Mouse (Mus musculus): ENCODE measurements at regions not wholly inside any gene's neighbourhood (a gene's known extent, or its start where the extent isn't known, plus 50 kb on each side); places are given as distances from the start of the nearest gene placed in this dataset.

DNA sequence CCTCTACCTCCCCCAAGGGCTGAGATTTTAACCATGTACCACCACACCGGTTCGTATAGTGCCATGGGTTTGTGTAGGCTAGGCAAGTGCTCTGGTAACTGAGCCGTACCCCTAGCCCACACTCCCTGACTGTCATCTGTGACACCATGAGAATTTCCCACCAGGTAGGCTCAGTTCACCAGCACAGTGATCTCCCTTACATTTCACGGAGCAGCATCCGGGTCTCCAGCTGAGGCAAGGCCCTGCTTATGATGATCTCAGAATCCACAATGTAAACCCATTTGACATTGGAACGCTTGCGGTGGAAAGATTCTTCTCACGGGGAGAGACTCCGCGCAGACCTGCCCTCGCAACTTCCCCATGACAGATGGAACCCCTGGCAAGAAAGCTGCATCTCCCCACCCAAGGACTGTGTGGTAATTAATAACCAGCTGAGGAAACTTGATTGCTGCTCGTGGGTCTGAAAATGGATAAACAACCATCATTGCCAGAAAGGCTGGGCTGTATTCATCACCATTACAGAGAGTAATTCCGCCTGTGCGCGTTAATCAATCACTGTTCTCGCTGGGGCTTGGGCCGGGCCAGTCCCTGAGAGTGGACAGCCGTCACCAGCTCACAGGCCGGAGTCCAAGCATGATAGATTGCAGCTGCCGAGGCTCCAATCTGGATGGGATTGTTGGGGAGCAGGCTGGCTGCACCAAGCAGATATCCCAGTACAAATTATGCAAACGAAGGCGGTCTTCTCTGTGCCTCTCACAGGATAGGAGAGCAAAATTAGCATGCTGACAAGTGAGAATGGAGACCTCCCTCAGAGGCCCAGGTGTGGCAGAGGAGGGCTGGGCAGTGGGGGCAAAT lies 492.3 kb downstream of the Fam19a5 start:
- no peak for DNase-seq

DNA sequence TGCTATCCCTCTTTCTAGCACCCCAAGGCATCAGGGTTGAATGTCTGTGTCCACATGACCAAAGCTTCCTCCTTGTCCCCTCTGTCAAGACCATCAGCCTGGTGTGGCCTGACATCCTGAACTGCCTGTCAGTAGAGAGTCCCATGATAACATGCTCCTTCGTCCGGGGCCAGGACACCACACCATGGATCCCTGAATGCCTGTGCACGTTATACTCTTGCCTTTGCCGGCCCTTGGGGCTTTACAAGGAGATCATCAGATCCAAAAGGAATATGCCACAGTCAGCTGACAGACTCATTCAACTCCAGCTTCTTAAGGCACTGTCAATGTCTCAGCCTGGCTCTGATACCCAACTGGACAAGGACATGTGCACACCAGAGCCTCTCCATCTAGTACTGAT lies 493.5 kb downstream of the Fam19a5 start:
- no peak for DNase-seq

DNA sequence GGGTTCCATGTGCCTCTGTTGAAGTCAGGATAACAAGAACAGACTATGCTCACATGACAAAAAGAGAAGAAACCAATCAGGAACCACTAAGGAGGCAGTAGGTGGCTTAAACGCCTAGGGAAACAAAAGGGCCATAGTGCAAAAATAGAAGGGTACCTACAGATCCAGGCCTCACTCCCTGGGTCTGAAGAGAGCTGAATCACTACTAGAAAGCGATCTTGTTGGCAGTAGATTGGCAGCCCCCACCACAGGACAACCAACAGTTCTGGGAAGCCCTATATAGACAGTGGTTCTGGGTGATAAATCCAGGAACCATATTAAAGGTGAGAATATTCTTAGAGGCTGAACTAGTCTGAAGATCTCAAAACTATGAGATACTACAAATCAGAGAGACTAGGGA lies 498.7 kb downstream of the Fam19a5 start:
- no peak for DNase-seq

DNA sequence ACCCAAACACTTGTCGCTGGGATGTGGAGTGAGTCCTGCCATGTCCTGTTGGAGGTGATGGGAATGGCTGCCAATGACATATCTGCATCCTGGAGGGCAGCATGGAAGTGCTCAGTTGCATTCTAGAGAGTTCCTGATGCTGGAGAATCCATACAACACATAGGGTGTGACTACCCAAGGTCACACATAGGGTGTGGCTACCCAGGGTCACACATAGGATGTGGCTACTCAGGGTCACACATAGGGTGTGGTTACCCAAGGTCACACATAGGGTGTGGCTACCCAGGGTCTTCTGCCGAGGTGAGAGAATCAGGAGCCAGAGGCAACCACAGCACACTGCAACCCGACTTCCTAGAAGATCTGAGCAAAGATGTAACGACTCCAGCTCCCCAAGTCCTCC lies 514.0 kb downstream of the Fam19a5 start:
- DNase-seq = no peak

DNA sequence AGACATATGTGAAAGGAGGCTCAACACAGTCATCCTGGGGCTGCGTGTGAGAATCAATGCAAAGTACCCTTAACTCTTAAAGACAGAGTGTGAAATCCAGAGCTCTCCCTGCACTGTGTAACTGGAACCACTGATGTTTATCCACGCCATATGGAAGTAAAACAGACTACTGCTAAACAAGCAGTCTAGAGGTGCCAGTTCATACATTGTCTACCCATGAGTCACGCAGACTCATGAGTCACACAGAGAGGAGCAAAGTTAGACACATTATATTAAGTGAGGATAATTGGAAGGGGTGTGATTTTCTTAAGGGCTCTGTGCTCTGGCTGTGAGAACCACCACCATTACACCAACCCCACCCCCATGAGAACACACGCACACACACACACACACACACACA lies 516.8 kb downstream of the Fam19a5 start:
- no peak for DNase-seq

DNA sequence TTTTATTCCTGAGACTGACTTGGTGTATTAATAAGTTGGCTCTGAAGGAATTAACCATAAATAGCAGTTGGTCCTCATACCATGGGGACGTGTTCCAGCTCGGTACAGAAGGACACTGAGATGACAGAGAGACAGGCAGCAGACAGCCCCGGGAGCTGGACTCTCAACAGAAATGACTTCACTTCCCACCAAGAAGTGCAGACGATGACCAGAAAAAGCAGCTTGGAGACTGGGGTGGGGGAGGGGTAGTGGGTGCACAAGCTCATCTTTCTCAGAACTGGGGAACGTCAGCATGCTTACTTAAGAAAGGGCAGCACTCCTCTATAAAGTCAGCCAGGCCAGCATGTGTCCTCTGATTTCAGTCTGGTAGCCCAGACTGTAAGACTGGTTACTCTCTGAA lies 518.9 kb downstream of the Fam19a5 start:
- no peak for DNase-seq

DNA sequence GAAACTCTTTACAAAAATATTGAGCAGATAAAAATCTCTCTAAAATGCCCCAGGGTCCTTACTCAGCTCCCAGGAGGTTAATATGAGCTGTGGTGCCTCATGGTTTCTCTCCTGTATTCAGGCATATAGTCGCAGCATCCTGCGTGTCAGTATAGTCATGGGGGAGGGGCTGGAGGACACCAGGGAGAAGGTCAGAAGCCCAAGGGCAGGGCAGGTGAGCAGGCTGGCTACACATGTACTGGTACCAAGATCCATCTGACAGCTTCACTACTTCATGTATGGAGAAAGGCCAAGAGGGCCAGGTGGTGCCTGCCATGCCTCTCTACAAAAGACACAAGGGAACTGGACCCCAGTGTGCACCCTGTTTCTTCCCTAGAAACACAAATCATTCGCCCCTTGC lies 524.4 kb downstream of the Fam19a5 start:
- DNase-seq = no peak

DNA sequence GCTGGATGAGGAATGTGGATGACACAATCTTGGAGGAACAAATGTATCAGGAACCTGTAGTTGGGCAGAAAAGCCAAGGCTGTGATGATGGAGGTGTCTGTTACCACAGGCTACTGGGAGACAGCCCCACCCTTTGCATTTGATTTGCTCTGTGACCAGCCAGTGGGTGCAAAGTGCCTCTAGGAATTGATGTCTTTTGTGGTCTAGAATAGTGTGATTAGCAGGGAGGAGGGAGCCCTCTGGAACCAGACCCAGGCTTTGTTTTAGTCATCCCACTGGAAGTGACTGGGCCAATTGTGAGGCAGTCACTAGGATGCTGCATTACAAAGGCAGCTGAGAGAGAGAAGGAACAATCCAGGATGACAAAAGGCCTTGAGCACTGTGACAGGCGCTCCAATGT lies 527.4 kb upstream of the Zdhhc25 start:
- no peak for DNase-seq

DNA sequence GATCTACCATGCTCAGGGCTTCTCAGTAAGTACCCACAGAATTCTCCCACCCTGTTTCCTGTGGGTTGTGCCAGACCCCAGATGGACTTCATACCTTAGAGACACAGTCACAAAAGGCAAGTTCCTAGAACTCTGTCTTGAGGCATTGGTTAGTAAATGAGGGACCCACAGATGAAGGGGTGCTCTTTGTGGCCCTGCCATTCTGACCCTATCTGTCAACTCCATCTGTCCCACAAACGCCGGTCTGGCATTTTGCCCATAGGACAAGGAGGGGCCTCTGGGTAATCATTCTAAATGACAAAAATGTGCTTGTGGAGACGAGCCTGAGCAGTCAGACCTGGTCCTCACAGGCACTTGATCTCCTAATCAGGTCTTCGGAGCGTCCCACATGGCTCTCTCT lies 516.2 kb upstream of the Zdhhc25 start:
- no peak for DNase-seq

DNA sequence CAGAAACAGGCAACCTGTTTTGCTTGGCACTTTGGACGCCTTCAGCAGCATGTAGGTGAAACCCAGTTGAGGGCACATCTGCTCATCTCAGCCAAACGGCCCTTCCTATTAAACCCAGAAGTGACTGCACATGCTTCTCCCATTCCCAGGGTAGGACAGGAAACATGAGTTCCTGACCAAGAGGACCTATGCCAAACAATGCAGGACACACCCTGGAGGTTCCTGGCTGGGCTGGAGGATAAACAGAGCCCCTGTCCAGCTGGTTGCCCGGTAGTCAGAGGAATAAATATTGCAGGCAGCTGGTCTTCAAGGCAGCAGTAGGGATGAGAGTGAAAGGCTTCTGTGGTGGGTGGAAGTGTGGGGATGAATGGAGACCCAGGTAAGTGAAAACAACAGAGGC lies 514.5 kb upstream of the Zdhhc25 start:
- no peak for DNase-seq

DNA sequence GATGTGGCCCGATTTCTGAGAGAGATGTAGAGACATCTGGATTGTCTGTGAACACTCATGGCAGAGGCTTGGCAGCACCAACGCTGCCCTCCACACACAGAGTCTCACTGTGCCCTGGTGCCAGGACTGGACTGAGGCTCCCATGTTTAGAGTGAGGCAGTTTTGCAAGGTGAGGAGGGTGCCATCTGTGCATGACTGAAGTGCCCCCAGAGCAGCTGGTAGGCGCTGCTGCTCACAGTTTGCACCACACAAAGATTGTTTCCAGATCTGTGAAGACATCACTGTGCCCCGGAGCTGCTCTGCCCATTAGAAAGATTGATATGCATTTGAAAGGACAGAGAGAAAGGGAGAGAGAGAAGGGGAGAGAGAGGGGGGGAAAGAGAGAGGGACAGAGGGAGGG lies 510.6 kb upstream of the Zdhhc25 start:
- no peak for DNase-seq

DNA sequence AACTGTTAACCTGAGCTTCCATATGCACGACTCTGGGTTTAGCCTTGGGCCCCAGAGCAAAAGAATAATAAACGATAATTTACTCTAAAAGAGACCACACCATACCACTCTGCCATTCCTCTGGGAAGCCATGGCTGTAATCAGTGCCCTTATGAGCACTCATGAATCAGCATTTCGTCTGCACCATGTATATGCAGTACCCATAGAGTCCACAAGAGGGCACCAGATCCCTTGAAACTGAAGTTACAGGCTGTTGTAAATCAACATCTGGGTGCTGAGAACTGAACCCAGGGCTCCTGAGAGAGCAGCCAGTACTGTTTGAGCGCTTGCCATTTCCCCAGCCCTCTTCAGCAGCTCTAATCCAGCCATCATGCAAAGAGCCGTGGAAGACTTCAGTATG lies 508.7 kb upstream of the Zdhhc25 start:
- no peak for DNase-seq

DNA sequence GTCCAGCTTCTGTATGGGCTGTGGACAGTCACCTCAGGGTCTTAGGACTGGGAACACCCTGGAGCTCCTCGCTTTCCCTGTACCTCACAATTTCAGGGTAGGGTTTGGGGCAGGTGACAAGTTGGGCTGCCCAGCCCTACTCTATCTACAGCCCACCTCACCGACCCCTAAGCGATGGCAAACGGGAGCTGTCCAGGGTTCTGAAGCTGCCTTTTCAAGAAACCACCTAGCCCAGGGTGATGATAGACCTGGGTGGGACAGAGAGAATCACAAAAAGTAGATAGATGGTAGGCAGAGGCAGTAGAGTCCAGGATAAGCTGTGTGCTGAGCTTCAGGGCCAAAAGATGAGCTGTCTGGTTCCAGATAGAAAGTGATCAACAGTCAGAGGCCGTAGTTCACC lies 479.7 kb upstream of the Zdhhc25 start:
- no peak for DNase-seq

DNA sequence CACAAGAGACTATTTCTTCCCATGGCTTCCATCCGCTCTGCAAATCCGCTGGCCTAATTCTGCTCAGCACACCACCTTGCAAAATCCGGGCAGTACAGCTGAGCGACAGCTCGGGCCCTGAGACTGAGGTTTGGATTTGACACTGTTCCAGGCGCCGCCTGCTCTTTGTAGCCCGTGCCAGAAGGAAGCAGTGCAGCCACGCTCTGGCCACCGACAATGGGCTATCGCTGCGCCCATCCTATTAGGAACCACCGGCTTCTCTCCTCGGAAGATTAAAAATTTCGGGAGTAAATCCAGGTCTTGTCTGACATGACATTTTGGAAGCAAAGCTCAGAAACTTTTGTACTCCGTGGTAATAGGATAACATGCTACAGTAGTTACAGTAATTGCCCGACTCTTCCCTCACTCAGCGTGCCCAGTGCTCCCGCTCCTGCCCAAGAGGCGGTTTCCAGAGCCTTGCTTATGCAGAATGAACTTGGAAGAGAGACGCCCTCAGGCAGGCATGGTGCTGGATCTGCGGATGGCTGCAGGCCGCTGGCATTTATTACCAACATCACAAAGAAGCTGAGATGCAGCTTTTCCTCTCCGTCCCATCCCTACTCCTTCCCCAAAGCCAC lies 476.1 kb upstream of the Zdhhc25 start:
- no peak for DNase-seq

DNA sequence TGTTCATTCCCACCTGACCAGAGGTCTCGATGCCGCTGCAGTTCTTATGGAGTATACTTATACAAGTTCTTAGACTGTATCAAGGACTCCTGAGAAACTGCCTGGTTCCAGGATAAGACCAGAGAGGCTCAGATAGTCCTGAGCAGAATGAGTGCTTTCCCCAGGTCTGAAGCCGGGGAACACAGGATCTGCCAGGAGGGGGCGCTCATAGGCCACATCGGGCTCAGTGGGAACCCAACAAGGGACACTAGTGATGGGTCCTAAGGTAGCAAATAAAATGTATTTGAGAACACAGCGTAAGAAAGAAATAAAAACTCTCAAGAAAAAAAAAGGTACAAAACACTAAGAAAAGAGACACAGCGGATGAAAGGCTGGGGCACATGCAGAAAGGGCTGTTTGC lies 454.0 kb upstream of the Zdhhc25 start:
- peak; percentile 28 for DNase-seq

DNA sequence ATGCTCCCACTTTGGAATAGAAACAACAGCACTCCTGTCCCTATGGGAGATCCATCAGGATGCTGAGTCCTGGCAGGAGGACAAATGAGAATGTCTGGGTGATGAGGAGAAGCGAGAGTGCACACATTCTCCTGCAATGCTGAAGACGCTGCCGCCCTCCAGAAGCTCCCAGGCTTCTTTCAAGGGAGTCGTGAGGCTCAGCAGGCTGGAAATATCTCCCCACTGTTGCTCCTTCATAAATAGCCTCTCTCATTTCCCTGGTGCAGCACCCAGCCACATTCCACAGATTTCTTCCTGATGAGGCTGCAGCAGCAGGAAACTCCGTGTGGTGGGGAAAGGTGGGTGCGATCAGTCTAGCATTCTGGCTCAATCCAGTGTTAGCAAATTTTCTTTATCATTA lies 448.9 kb upstream of the Zdhhc25 start:
- DNase-seq = no peak

DNA sequence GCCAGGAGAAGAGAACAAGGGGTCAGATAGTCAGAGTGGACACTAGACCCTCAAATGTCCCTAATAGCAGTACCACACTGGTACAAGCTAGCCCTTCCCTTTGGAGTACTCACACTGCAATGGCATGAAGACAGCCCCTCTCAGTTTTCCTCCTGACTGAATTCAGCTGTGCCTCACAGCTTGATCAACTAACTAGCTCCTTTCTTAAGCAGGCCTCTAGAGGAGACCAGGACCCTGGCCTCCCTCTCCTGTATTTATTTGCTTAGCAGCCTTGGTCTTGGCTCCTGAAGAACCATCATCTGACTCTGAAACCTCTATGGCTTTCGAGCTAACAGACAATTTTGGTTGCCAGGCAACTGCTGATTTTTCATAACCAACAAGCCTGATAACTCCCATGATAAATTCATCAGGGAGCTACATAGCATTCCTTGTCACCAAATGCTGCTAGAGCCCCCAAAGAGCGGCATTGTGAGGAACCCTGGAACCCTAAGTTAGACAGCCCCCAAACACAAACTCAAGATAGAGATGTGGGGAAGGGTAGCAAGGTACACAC lies 440.4 kb upstream of the Zdhhc25 start:
- DNase-seq = no peak

DNA sequence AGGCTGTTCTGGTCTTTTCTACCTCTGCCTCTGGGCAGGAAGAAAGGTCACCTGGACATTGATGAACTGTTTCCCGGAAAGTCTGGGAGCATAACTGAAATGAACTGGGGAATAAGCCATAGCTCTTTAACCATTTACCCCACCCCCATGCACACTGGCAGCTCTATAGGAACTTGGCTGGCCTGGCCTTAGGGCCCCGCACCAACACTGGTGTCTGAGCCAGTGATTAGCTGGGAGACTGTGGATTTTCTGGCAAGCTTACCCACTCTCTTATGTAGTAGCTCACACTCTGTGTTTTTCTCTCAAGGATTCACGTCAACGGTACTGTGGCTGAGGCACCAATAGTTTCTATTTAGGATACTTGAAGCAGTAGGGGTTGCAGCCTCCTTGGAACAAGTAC lies 439.8 kb upstream of the Zdhhc25 start:
- DNase-seq = no peak

DNA sequence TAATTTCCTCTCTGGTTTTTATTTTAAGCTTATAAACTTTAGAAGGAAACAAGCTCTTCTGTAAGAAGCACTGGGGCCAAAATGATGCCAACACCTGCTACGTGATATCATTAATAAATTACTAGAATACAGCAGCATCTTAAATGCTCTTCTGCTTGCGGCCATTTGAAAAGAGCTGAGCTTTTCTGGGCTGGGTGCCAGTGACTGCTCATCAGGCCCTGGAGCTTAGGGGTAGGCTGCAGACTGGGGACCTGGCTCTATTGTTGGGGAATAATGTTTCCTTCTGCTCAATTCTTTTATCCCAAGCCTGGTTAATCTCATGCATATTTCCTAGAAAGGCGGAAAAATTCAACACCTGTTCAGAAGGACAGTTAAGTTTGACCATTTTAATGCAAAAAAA lies 436.7 kb upstream of the Zdhhc25 start:
- DNase-seq = no peak

DNA sequence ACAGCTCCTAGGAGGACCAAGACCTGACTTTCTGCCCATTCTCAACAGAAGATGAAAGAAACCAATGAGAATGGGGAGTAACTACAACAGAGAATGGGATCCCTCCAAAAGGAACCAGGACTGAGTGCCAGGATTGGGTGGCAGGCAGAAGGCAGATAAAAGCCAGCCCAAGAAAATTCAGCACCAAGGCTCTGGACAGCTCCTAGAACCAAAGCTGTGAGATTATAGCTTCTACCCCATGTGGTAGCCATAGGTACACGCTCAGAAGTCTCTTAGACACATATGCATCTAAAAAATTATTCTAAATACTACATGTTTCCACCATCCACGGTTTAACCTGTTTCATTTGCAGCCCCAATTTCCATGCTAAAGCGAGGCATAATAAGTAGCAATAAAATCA lies 425.8 kb upstream of the Zdhhc25 start:
- peak; percentile 18 for DNase-seq

DNA sequence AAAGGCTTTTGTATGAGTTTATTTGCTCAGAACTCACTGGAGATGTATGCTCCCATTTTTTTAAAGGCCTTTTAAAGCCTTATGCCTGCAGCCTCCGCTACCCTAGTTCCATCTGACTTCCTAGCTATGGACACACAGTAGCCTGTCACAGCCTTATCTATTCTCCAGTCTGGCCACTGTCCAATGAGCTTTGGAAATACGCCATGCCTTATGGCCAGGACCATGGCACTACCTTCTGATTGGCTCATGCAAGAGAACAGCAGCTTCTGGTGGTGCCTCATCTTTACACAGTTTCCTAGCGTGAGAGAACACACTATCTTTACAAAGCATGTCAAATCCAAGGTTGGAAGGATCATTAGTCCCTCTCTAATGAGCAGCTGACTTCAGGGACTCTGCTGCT lies 424.1 kb upstream of the Zdhhc25 start:
- DNase-seq = no peak

DNA sequence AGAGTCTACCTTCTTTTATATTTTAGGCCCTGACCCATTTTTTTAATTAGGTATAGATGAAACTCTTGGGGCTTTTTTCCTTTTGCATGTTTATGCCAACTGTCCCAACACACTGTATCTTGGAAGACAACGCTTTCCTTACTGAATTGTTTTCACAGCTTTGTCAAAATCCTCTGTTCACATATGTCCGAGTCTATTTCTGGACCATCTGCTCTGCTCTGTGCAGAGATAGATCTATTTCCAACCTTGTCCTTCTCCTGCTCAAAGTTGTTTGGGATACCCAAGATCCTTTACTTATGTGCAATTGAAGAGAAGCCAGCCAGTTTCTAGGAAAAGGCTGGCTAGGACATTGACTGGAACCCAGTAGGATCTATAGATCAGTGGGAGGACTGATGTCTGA lies 403.6 kb upstream of the Zdhhc25 start:
- no peak for DNase-seq

DNA sequence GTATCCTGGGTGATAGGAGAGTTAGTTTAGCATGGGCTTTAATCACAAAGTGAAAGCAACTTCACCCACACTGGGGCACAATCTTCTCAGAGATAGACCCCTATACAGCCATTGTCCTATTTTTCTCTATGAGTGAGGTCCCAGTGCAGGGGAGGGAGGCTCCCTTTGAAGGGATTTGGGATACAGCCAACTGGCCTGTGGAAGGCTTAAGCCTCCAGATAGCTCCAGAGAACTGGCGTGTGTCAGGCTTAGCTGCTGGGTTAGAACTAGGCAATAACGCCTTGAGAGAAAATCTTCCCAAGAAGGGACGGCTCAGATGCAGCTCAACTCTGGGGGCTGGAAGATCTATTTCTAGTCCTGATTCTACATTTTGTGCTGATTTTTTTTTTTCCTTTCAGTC lies 397.4 kb upstream of the Zdhhc25 start:
- no peak for DNase-seq

DNA sequence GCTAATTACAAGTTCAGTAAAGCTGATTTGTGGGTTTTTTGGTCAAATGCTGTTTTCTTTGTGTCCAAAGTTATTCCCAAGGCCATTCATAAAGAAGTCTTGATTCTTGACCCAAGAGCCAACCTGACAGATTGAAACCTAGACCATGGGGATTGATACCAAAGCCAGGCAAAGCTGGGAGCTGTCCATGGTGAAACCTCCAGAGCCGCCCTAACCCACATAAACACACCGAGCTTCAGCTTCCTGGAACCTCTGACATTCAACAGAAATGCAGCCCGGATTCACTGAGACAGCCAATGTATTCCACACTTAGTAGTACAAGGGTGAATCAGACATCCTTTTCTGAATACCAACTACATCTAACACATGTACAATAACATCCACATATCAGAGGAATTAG lies 386.7 kb upstream of the Zdhhc25 start:
- no peak for DNase-seq

DNA sequence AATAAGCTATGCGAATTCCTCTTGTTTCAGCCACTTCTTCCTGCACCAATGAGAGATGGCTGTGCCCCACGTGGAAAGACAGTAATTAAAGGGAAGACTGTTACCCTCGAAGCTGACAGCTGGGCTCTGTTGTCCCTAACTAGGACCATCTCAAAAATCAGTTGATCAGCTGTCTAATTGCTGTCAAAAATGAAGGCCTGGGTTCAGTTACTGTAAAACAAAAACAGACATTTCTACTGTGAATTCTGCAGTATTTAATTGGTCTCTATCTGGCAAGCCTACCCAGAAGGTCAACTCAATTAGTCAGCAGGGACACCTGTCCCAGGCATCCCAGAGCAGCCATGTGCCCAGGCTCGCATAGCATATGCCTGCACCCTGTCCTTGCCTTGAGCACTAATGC lies 385.8 kb upstream of the Zdhhc25 start:
- no peak for DNase-seq

All from thymus, postnatal 4 days (tissue).